8 mouse cellular contexts compared by ENCODE assay signal in the genomic region with DNA sequence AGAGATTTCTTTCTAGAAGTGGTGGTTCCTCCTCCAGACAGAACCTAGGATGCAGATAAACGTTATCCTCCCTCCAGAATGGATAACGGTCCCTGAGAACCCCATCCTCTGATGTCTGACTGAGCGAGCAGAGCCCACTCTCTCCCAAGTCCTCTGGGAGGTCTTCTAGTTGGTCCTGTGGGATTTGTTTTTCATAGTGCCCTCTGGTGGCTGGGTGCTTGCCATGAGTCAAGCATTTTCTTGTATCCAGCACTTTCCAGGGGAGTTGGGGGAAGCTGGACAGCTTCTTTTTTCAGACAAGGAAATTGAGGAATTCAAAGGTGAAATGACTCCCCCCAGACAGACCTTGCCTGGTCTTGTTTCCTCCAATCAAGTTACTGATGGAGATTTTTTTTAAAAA.
A peak's percentile ranks its signal among the peaks of the same experiment; 100 is the strongest.
DNase-seq lines count a peak whose midpoint lies in the region; ATAC-seq lines count a peak whose summit lies in the region.

No protein-coding gene starts in this region.

- H3K27ac ChIP-seq in heart, embryonic 12.5 days (ENCODE audit: poor library complexity, severe bottlenecking) = no peak overlapping the region

- no peak overlapping the region for H3K4me3 ChIP-seq in heart, embryonic 12.5 days

- no peaks in the 10 kb centered on the region for H3K9me3 ChIP-seq in heart, embryonic 12.5 days (replicated peaks)

- WGBS in heart, embryonic 12.5 days = 34% methylated on average over 3 of the region's 3 CpGs

- no peak overlapping the region for H3K4me2 ChIP-seq in heart, embryonic 12.5 days

- H3K27me3 ChIP-seq in heart, embryonic 12.5 days (replicated peaks) = peaks cover 6% of the 10 kb centered on the region; the same call in 1 of the 2 replicates

- no peak for ATAC-seq in heart, embryonic 12.5 days (ENCODE audit: insufficient number of reproducible peaks, low FRiP score)
- no peak for ATAC-seq in activated CD4-positive, CD25-positive, alpha-beta regulatory T cell, adult 4 months

- H3K4me1 ChIP-seq in heart, embryonic 12.5 days (replicated peaks) = no peaks in the 10 kb centered on the region

- peak; percentile 44 for DNase-seq in heart, adult 8-10 months (ENCODE audit: low spot score)
- DNase-seq in A20 (ENCODE audit: low read depth, low spot score) (peak; percentile 48), adipocyte (ENCODE audit: low spot score) (peak; percentile 16)
- DNase-seq in forelimb bud, embryonic 11.5 days (ENCODE audit: low read depth, low spot score) = peak; percentile 46
- DNase-seq in left cerebral cortex, postnatal 14 days (ENCODE audit: low spot score in 2 of 2) = peak; percentile 55 to 61
- DNase-seq in right cerebral cortex, postnatal 14 days = peak; percentile 51

- H3K36me3 ChIP-seq in heart, embryonic 12.5 days = no peaks in the 10 kb centered on the region

- H3K9ac ChIP-seq in heart, embryonic 12.5 days = no peak overlapping the region

- intact Hi-C loops in left cerebral cortex, postnatal 14 days (cut with DNase I) = no loop called here
